Mouse (Mus musculus) erythroblast, embryonic 14.5 days (primary cell): ENCODE measurements around the gene Atp13a1.

ENCODE experiments used
- GATA1 ChIP-seq: IDR thresholded peaks from 2 replicates; pipeline ENCODE4 v1.6.1; 2012; ENCODE audit warnings: low read length, inconsistent platforms, mixed read lengths
- TAL1 ChIP-seq: IDR thresholded peaks from 3 replicates; pipeline ENCODE4 v1.6.1; 2012; ENCODE audit warnings: low read length, inconsistent platforms, mixed read lengths

- no peak for TF ChIP-seq GATA1
- no peak for TF ChIP-seq TAL1
Measured at GRCm38 (mm10) chr8:69761814-69762445, 29.0 kb upstream of the Atp13a1 start.
